Mouse (Mus musculus) limb, embryonic 15.5 days (tissue): ENCODE measurements around the gene Cir1. TPM values are rescaled to one million over a fixed set of nuclear protein-coding genes. Genes with fewer than 3 reads are reported as not detected.

ENCODE experiments used
- ATAC-seq: fragments of 200-750 bp; cut with Nextera tagmentation; 2 replicates; pipeline ENCODE4 v1.8.0; 2017; ENCODE audit warnings: low read depth, moderate TSS enrichment; ENCODE audit not compliant: insufficient number of reproducible peaks, low FRiP score, low TSS enrichment
- H3K27ac ChIP-seq: fragments of 300-500 bp; sonication (generic); 2 replicates; pipeline ENCODE4 v1.5.1; 2015; ENCODE audit warnings: moderate library complexity, mild to moderate bottlenecking, inconsistent platforms
- H3K27me3 ChIP-seq: fragments of 300-500 bp; sonication (generic); 2 replicates; pipeline ENCODE4 v1.6.1; 2015; ENCODE audit warnings: inconsistent platforms
- H3K36me3 ChIP-seq: fragments of 300-500 bp; sonication (generic); 2 replicates; pipeline ENCODE4 v1.6.1; 2015; ENCODE audit warnings: inconsistent platforms
- H3K4me1 ChIP-seq: fragments of 300-500 bp; sonication (generic); 2 replicates; pipeline ENCODE4 v1.6.1; 2015; ENCODE audit warnings: inconsistent platforms
- H3K4me2 ChIP-seq: fragments of 300-500 bp; sonication (generic); 2 replicates; pipeline ENCODE4 v1.6.1; 2015; ENCODE audit warnings: mild to moderate bottlenecking, inconsistent platforms
- H3K4me3 ChIP-seq: fragments of 300-500 bp; sonication (generic); 2 replicates; pipeline ENCODE4 v1.5.1; 2015; ENCODE audit warnings: mild to moderate bottlenecking, inconsistent platforms
- H3K9ac ChIP-seq: fragments of 300-500 bp; sonication (generic); 2 replicates; pipeline ENCODE4 v1.6.1; 2015; ENCODE audit warnings: inconsistent platforms
- H3K9me3 ChIP-seq: fragments of 300-500 bp; sonication (generic); 2 replicates; pipeline ENCODE4 v1.6.1; 2016; ENCODE audit warnings: inconsistent platforms
- WGBS: fragments of 180-500 bp; shearing (Covaris S2); methylation state at CpG from one replicate; pipeline ENCODE4 v1.1.7; 2015; 5-methylcytosine and 5-hydroxymethylcytosine counted together
- polyA plus RNA-seq: library from polyadenylated mRNA; unstranded; fragments of >200 nt; fragmentation: Nextera tagmentation; extraction: Ambion mirVana; gene quantifications from 2 replicates; pipeline ENCODE4 v1.2.1, GENCODE M21; 2015

Cir1 gene
- polyA plus RNA-seq, 1 experiment from 2014 or later, result 26.8 TPM

GRCm38 (mm10) chr2:73248701-73249100, 63.8 kb downstream of the Cir1 start:
- no peak for ATAC-seq
- H3K9ac ChIP-seq, result no peak overlapping the region

GRCm38 (mm10) chr2:73241299-73241698, 71.2 kb downstream of the Cir1 start:
- Histone ChIP-seq H3K36me3 (no peaks in the 10 kb centered on the region), H3K4me1 (no peaks in the 10 kb centered on the region), H3K4me2 (no peak overlapping the region), H3K27ac (no peak overlapping the region), H3K9ac (no peak overlapping the region), H3K9me3 (no peaks in the 10 kb centered on the region), H3K27me3 (no peaks in the 10 kb centered on the region), H3K4me3 (no peak overlapping the region)
- 78% methylated on average over 4 of the region's 4 CpGs for WGBS
- no peak for ATAC-seq

More at GRCm38 (mm10) chr2:73248701-73249100, 63.8 kb downstream of the Cir1 start:
- Histone ChIP-seq H3K4me1 (no peaks in the 10 kb centered on the region), H3K9me3 (no peaks in the 10 kb centered on the region), H3K27me3 (no peaks in the 10 kb centered on the region), H3K4me2 (no peak overlapping the region), H3K27ac (no peak overlapping the region), H3K4me3 (no peak overlapping the region), H3K36me3 (no peaks in the 10 kb centered on the region)
- WGBS, result 54% methylated on average over 4 of the region's 4 CpGs

Other genes starting within 250 kb of the Cir1 start
- 94.3 and 97.5 TPM in 2 replicates for gene Ola1, start 93.8 kb downstream of the Cir1 start, polyA plus RNA-seq
- 1.7 and 1.9 TPM in 2 replicates for gene Sp9, start 40.8 kb downstream of the Cir1 start, polyA plus RNA-seq
- 13.9 and 14.2 TPM in 2 replicates for gene Scrn3, start 100 bp downstream of the Cir1 start, polyA plus RNA-seq
- 5.9 and 6.9 TPM in 2 replicates for gene Gpr155, start 73.9 kb upstream of the Cir1 start, polyA plus RNA-seq
- gene Wipf1, start 217.0 kb upstream of the Cir1 start, polyA plus RNA-seq, result 15.1 TPM in 2 replicates